Mouse (Mus musculus) embryonic facial prominence, embryonic 10.5 days (tissue): Measurements from ENCODE around the gene Edil3. TPM values are rescaled to one million over a fixed set of nuclear protein-coding genes. Genes with fewer than 3 reads are reported as not detected.

Experiments used
- DNase-seq: peaks from one replicate; pipeline ENCODE4 v3.0.0-alpha.2; 2017; ENCODE audit warnings: low spot score
- H3K27ac ChIP-seq: fragments of 300-500 bp; sonication (generic); replicated peaks from 2 replicates; pipeline ENCODE4 v1.5.1; 2016; ENCODE audit warnings: mild to moderate bottlenecking
- H3K27me3 ChIP-seq: fragments of 300-500 bp; sonication (generic); replicated peaks from 2 replicates; pipeline ENCODE4 v1.6.1; 2016; ENCODE audit warnings: low read depth, mild to moderate bottlenecking; ENCODE audit not compliant: poor library complexity, severe bottlenecking
- H3K36me3 ChIP-seq: fragments of 300-500 bp; sonication (generic); replicated peaks from 2 replicates; pipeline ENCODE4 v1.6.1; 2016; ENCODE audit warnings: mild to moderate bottlenecking, moderate library complexity
- H3K4me1 ChIP-seq: fragments of 300-500 bp; sonication (generic); 2 replicates; pipeline ENCODE4 v1.6.1; 2016
- H3K4me3 ChIP-seq: fragments of 300-500 bp; sonication (generic); 2 replicates; pipeline ENCODE4 v1.5.1; 2016; ENCODE audit warnings: mild to moderate bottlenecking, moderate library complexity
- H3K9me3 ChIP-seq: fragments of 300-500 bp; sonication (generic); 2 replicates; pipeline ENCODE4 v1.6.1; 2016; ENCODE audit warnings: mild to moderate bottlenecking
- WGBS: fragments of 180-500 bp; shearing (Covaris S2); methylation state at CpG from one replicate; pipeline ENCODE4 v1.1.7; 2016; 5-methylcytosine and 5-hydroxymethylcytosine counted together
- polyA plus RNA-seq: library from polyadenylated mRNA; unstranded; fragments of >200 nt; fragmentation: Nextera tagmentation; extraction: Ambion mirVana; gene quantifications from 2 replicates; pipeline ENCODE4 v1.2.1, GENCODE M21; 2016

Edil3 gene
- polyA plus RNA-seq, 1 experiment from 2014 or later = 13.2 TPM

DNA sequence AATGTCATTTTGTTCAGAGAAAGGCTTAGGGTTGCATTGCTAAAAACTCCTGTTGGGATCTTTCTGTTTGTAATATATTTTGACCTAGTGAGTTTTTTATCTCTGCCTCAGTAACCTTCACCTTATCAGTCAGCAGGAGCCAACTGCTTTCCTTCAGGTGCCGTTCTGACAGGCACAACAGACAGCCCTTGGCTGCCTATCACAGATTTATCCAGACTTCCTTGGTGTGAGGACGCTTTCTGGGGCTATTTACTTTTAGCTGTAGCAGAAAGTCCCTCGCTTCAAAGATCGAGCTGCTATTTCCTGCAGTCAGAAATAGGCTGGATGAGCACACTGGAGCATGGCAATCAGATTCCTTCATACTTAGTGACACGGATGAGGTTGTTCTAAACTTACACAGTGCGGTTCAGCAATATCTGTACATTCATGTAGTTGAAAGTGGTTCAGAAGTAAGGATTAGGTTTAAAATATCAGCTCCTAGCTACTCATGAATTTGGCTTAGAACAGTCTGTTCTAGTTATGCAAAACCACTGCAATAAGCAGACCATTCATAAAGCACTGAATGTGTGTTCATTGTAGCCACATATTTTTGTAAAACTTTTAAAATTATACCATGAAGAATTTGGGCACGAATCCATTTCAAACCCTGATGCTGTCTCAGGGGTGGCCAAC lies 514.8 kb downstream of the Edil3 start:
- 67% methylated on average over 7 of the region's 7 CpGs for WGBS
- Histone ChIP-seq H3K4me3 (no peak overlapping the region), H3K27ac (no peak overlapping the region), H3K9me3 (no peaks in the 10 kb centered on the region), H3K36me3 (no peaks in the 10 kb centered on the region), H3K4me1 (no peaks in the 10 kb centered on the region), H3K27me3 (no peaks in the 10 kb centered on the region)
- DNase-seq = no peak

DNA sequence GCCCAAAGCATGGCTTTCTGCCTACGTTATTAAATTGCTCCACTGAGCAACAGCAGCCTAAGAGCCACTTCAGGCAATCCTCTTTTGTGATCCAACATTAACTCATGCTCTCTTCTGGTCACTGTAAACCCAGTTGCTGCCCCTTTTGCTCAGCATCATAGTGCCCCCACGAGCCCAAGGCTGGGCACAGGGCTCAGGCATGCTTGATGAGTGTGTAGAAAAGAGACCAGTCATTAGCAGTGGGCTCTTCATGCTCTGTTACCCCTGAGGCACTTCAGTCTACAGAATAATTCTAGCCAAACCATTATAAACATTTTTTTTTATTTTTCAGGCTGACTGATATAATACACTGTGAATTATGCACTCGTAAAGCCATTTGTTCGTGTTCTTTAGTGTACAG lies 517.8 kb downstream of the Edil3 start:
- no peaks in the 10 kb centered on the region for H3K9me3 ChIP-seq
- H3K36me3 ChIP-seq = no peaks in the 10 kb centered on the region
- no peaks in the 10 kb centered on the region for H3K27me3 ChIP-seq
- H3K4me1 ChIP-seq = no peaks in the 10 kb centered on the region
- H3K27ac ChIP-seq = no peak overlapping the region
- WGBS = 84% methylated on average over 4 of the region's 4 CpGs
- no peak overlapping the region for H3K4me3 ChIP-seq
- DNase-seq = no peak

DNA sequence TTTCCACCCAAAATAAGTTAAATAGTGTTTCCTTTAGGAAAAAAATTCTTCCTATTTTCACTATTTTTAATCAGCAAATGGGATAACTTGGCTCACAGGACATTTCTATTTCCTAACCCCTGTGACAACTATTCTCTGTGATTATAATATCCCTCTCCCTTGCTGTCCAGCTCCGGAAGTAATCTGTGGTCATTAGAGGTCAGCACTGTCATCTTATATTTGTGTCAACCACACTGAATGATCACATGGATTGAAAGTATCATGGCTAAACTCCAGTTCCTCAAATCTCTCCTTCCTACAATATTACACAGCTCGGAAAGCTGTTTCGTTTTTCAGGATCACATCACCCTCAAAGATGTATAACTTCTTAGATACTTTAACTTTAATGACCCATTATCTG lies 518.5 kb downstream of the Edil3 start:
- 66% methylated on average over 3 of the region's 3 CpGs for WGBS
- H3K27me3 ChIP-seq = no peaks in the 10 kb centered on the region
- H3K36me3 ChIP-seq = no peaks in the 10 kb centered on the region
- H3K27ac ChIP-seq = no peak overlapping the region
- H3K9me3 ChIP-seq = no peaks in the 10 kb centered on the region
- no peak overlapping the region for H3K4me3 ChIP-seq
- H3K4me1 ChIP-seq = peaks cover 4% of the 10 kb centered on the region; the same call in 1 of the 2 replicates
- DNase-seq = no peak

DNA sequence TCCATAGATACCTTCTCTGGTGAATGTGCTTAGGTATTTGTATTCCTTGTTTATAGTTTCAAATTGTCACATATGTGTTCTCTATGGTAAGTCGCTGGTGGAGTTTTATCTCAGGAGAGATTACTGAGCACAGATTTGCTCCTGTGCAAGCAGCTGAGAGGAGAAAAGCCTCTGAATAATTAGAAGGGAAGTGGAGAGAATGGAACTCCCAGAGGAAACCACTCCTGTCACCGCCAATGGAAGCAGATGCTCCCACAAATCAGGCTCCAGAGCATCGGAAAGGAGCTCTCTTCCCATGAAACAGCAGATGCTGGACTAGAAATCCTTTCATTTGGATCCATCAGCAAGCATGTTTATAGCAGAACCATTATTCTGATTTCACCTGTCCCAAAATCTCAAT lies 534.0 kb downstream of the Edil3 start:
- H3K4me3 ChIP-seq = no peak overlapping the region
- H3K4me1 ChIP-seq = no peaks in the 10 kb centered on the region
- H3K27me3 ChIP-seq = no peaks in the 10 kb centered on the region
- WGBS = 69% methylated on average over 3 of the region's 3 CpGs
- no peaks in the 10 kb centered on the region for H3K36me3 ChIP-seq
- DNase-seq = no peak
- H3K9me3 ChIP-seq = no peaks in the 10 kb centered on the region
- H3K27ac ChIP-seq = no peak overlapping the region

DNA sequence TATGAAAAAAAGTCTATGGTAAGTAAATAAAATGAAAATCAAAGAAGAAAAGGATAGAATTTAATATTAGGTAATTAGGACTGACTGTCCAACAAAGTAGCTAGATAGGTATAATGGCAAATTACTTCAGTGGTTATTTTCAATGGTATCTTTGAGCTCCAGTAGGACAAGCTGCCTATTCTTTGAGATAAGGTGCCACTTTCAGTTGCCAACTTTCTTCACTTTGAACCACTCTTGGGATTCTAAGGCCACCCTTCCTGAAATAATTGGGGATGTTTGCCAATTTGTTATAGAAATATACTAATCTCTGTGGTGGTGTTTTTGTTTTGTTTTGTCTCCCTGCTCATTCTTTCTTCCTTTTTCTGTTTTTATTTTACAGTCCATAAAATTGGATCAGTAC lies 537.1 kb downstream of the Edil3 start:
- Histone ChIP-seq H3K4me1 (no peaks in the 10 kb centered on the region), H3K27me3 (no peaks in the 10 kb centered on the region), H3K4me3 (no peak overlapping the region), H3K36me3 (no peaks in the 10 kb centered on the region), H3K9me3 (no peaks in the 10 kb centered on the region), H3K27ac (no peak overlapping the region)
- no peak for DNase-seq

DNA sequence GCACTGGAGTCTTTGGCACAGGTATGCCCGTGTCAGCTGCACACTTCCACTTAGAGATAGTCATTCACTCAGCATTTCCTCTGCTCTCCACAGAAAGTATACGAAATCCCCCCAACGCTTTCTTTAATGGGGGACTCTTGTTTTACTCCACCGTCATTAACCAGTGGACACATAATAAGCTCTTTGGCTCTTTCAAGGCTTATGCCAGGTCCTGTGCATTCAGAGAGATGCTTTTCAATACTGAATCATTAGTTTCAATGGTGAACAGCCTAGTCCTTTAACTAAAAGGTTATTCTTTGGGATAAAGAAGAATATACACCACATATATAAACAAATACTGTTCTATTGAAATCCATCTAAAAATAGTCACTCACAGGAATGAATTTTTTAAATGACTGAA lies 541.0 kb downstream of the Edil3 start:
- no peaks in the 10 kb centered on the region for H3K4me1 ChIP-seq
- 74% methylated on average over 4 of the region's 4 CpGs for WGBS
- DNase-seq = no peak

DNA sequence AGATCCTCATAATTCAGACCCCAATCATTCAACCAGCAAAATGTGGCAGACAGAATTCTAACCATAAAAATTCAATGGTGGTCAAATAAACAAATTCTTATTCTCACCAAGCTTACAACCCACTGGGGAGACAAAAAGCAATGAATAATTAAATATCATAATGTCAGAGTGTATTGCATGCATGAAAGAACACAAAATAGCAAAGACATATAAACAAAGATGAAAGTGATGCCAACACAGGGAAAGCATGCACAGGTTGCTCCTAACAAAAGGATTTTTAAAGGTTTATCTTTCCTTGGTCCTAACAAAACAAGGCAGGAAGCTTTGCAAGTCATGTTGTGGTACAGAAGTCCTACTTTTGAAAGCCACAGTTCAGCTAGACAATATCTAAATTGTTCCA lies 550.0 kb downstream of the Edil3 start:
- H3K9me3 ChIP-seq = no peaks in the 10 kb centered on the region
- DNase-seq = no peak
- H3K36me3 ChIP-seq = no peaks in the 10 kb centered on the region
- H3K4me3 ChIP-seq = no peak overlapping the region
- H3K27ac ChIP-seq = no peak overlapping the region
- no peaks in the 10 kb centered on the region for H3K27me3 ChIP-seq
- no peaks in the 10 kb centered on the region for H3K4me1 ChIP-seq

More for the DNA sequence above, 541.0 kb downstream of the Edil3 start:
- Histone ChIP-seq H3K4me3 (no peak overlapping the region), H3K27ac (no peak overlapping the region), H3K27me3 (no peaks in the 10 kb centered on the region), H3K36me3 (no peaks in the 10 kb centered on the region), H3K9me3 (no peaks in the 10 kb centered on the region)

DNA sequence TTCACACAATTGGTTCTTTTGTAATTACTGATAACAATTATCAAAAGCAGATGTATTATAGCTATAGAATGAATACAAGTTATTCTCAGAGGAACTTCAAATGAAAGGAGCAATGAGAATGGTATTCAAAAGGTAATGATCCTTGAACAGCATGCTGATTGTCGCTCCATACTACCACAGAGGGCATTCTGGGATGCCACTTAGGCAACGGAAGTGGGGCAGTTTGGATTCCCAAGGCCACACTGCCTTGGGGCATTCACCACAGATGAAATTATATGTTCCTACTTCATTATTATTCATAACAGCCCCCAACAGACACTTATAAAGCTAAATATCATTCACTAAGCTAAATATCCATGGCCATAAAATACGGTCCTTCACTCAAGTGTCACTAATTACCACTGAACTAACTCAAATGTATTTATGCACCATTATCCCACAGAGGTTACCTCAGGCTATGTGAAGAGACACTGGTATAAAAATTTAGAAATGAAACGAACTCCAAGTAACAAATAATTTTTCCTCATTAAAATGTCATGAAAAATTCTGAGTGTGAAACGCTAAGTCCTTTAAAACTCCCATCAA lies 550.5 kb downstream of the Edil3 start:
- no peak for DNase-seq
- no peak overlapping the region for H3K4me3 ChIP-seq
- H3K27ac ChIP-seq = no peak overlapping the region
- H3K27me3 ChIP-seq = no peaks in the 10 kb centered on the region
- H3K36me3 ChIP-seq = no peaks in the 10 kb centered on the region
- H3K9me3 ChIP-seq = no peaks in the 10 kb centered on the region
- no peaks in the 10 kb centered on the region for H3K4me1 ChIP-seq
- 80% methylated on average over 5 of the region's 5 CpGs for WGBS
